Mouse (Mus musculus) heart, postnatal 25 days (tissue): Measurements from ENCODE around the gene Capzb. TPM values are rescaled to one million over a fixed set of nuclear protein-coding genes. Genes with fewer than 3 reads are reported as not detected.

Experiments used
- DNase-seq: peaks from one replicate; pipeline ENCODE4 v3.0.0; 2022; ENCODE audit warnings: low spot score
- intact Hi-C: fragments of 180-260 bp; cut with DNase I; formaldehyde crosslinking; loops from one replicate; pipeline ENCODE4 v1.15.1; 2025
- total RNA-seq, 2 experiments: library from RNA; stranded (reverse); gene quantifications; 2 replicates each; pipeline ENCODE4 v1.2.3; 2021

Capzb gene
- total RNA-seq = 100 to 1,000 TPM; 415 to 449 TPM

DNA sequence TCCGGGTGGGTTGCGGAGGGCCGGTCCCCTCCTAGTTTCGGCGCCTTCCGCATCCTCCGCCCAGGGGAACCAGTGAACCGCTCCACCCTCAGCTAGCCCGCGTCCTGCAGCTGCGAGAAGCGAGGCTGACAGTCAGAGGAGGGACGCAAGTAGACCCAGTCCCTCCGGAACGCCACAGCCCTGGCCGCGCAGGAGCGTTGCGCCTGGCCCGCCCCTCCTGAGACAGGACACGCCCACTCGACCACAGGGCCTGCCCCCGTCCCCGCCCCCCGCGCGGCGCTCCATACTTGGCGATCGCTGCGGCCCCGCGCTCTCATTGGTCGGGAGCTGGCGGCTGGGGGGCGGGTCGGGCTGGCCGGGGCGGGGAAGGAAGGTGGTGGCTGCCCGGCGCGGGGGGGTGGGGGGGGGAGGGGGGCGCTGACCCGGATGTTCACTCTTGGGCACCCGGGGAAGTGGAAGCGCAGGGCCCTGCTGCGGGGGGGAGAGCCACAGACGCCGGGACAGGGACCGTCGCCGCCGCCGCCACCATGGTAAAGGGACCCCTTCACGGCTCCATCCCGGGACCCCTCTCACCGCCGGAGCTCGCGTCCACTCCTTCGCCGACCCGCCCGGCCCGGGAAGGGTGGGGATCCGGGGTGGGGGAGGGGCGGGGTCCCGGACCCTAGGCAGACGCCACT lies at the start of gene Capzb:
Capzb (plus strand) TSS at position 401 of the 677 bp plus-strand sequence.
- DNase-seq = peak; percentile 94
- intact Hi-C loops = loop anchor here (5.0 kb wide), 3 partner anchors 45 to 60 kb away; partner anchors contain the start of gene Minos1

DNA sequence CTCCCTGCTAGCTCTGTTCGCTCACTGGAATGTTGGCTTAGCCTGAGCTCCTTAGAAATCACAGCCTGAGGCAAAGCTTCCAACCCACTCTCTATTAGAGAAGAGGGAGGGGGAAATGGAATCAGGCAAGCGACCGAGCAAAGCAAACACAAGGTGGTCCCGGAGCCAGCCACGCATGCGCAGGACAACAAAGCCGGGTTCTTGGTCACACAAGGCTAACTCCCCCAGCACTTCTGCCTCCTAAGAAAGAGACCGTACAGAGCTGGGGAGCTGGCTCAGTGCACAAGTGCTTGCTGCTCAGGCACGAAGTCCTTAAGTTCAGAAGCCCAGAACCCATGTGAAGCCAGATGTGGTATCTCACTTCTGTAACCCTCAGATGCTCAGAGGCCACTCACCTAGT lies 49.7 kb upstream of the Capzb start:
- no peak for DNase-seq
- intact Hi-C loops = no loop called here

DNA sequence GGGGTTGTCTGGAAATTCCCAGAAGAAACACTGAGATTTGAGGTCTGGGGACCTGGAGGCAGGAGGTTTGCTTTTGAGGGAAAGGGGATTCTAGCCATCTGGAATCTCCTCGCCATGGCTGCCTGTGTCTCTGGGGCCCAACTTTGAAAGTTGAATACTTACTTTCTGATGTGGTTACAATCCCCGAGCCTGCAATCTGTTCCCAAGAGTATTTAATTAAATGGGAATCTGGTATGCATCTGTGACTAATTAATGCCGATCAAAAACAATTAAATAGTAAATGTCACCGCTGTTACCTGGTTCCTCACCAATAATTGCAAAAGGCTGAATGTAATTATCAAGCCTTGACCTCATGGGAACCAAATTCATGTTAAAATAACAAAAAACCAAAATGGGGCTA lies 48.1 kb upstream of the Capzb start:
- intact Hi-C loops = no loop called here
- DNase-seq = no peak

DNA sequence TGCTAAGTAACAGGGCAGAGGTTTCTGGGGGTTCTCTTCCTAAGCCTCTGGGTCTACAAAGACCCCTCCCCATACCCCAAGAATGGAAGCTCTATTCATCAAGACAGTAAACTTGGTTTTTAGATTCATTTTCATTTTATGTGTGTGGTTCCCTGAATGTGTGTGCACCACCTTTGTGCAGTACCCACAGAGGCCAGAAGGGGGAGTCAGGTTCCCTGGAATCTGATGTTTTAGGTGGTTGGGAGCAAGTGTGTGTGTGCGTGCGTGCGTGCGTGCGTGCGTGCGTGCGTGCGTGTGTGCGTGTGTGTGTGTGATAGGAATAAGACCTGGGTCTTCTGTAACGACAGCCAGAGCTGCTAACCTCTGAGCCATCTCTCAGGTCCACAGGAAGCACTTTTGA lies 47.5 kb upstream of the Capzb start:
- intact Hi-C loops = loop anchor here (5.0 kb wide), 1 partner anchor 47 kb away; the partner anchor contains the start of gene Capzb
- DNase-seq = no peak

DNA sequence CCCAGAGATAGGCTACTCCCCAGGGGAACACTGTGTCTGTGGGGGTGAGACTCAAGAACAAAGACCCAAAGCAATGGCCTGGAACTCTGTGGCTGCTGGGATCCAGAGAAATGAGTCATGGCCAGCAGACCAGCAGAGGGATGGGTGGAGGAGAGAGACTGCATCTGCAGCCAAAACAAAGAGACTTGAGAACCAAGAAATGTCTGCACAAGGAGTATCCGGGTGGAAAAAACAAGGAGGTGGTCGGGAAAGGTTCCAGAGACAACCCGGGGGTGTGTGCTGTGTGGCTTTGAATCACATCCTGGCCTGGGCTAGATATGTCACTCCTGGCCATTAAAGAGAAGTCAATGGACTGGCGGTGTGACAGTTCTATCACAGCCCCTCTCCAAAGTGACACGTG lies 45.9 kb upstream of the Capzb start:
- DNase-seq = peak; percentile 77
- intact Hi-C loops = loop anchor here (5.0 kb wide), 1 partner anchor 46 kb away; the partner anchor contains the start of gene Capzb

DNA sequence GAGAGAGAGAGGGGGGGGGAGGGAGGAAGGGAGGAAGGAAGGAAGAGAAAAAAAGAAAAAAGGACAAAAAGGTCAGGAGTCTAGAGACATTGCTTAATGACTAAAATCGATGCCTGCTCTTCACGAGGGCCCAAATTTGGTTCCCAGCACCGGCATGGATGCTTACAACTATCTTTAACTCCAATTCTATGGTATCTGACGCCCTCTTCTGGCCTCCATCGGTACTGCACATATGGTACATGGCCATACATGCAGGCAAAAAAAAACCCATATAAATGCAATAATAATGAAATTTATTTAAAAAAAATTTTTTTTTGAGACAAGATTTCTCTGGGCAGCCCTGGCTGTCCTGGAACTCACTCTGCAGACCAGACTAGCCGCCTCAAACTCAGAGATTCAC lies 41.3 kb upstream of the Capzb start:
- intact Hi-C loops = no loop called here
- no peak for DNase-seq

DNA sequence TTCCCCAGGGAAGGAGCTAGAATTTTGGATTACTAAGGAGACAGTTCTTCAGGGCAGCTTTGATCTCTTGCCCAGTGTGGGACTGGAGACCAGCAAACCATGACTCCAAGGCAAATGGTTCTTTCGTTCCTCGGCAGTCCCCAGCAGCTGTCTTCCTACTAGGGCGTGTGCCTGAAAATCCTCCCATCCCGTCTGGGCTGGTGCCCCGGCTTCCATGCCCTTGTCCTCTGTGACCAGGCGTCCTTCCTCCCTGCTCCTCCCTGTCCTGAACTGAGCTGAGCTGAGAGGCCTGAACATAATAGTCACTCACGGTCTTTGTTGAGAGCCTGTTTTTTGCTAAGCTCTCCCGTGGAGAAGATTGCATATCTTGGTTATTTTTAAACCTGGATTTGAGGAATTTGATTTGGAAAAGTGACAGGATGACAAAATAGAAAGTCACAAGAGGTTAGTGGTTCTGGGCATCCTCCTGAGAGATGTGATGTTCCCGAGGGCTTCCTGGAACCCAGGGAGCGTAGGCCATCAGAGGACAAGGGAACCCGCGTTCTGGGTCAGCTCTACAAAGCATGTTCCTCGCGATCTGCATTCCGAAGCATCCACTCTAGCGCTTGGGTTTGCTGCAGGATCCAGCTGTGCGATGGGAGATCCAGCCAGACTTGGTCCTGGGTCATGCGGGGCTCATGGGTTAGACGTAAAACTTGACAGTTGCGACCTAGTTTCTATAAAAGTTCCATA lies 38.0 kb upstream of the Capzb start:
- intact Hi-C loops = no loop called here
- DNase-seq = peak; percentile 66

DNA sequence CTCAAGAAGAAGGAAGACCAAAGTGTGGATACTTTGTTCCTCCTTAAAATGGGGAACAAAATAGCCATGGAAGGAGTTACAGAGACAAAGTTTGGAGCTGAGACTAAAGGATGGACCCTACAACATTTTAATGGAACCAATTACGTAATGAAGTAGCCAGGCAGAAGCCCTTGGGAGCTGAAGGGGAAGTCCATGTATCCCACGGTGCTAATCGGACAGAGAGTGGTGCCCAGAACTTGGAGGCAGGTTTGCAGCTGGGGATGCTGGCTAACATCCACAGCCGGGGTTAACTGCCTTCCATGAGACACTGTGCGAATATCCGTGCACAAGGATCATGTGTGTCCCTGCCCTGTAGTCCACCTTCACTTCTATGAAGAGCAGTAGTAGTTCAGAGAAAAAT lies 36.2 kb upstream of the Capzb start:
- intact Hi-C loops = no loop called here
- no peak for DNase-seq

DNA sequence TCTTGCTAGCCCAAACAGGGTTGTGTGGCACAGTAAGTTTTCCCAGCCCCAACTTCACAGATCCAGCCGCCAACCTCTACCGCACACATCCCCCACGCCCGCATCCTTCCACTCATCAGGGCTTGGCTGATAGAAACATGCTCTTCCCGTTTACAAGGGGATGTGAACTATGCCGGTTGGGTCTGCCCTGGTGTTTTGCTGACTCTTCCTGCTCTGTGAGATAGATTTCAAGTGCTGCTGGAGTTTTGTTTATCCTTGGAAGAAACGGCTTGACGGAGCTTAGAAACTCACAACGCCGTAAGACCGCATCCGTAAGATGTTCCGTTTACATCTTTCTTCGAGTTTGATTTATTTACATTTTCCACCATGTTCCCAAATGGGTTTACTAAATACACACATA lies 34.3 kb upstream of the Capzb start:
- intact Hi-C loops = no loop called here

DNA sequence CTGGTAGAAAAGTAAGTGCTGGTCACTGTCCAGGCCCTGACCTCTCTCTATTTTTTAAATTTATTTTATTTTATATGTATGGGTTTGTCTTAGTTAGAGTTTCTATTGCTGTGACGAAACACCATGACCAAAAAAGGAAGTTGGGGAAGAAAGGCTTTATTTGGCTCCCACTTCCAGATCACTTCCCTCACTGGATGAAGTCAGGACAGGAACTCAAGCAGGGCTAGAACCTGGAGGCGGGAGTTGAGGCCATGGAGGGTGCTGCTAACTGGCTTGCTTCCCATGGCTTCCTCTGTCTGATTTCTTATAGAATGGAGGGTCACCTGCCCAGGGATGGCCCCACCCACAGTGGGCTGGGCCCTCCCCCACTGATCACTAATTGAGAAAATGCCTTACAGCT lies 31.6 kb upstream of the Capzb start:
- intact Hi-C loops = no loop called here
- DNase-seq = no peak

More for the DNA sequence above, 34.3 kb upstream of the Capzb start:
- no peak for DNase-seq

DNA sequence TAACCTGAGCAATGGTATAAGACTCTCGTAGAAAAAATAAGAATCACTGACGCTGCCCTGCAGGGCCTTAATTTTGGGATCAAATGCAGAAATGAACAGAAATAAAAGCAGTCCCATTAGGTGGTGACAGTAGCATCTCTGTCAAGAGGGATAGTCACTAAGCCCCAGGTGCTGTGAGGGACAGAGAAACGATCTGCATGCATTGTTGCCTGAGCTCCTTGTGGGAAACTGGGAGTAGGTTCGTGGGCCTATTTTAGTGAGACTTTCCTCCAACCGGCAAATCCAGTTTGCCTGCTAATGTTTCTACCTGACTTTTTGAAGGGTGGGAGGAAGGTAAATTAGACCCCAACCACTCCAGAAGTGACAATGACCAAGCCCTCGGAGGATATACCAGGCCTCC lies 28.6 kb upstream of the Capzb start:
- intact Hi-C loops = no loop called here
- DNase-seq = no peak

DNA sequence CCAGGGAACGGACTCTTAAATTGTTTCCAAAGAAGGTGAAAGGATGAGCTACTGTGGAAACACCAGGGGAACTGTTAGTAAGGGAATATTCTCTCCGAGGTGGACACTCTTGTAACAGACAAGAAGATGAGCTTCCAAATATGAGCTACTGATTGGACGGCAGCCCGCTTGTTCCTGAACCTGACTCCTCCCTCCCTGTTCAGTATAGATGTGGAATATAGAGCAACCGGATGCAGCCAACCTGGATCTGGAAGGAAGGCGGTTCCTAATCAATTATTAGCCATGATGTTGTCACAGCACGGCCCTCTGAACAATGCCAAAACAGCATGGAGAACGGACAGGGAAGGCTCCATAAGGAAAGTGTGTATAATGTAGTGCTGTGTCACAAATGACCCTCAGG lies 27.4 kb upstream of the Capzb start:
- intact Hi-C loops = no loop called here

DNA sequence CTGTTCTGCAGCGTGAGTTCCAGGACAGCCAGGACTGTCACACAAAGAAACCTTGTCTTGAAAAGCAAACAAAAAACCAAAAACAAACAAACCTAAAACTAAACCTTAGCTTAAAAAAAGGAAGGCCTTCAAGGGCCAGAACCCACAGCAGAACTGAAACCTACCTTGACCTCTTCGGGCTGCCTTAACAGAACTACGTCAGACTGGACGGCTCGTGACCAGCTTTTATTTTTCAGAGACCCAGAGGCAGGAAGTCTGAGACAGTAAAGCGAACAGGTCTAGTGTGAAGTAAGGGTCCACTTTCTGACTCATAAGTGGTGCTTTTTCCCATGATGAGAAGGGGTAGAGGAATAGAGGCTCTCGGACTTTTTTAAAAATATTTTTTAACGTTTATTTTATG lies 26.5 kb upstream of the Capzb start:
- DNase-seq = no peak
- intact Hi-C loops = no loop called here

More for the DNA sequence above, 27.4 kb upstream of the Capzb start:
- DNase-seq = no peak

DNA sequence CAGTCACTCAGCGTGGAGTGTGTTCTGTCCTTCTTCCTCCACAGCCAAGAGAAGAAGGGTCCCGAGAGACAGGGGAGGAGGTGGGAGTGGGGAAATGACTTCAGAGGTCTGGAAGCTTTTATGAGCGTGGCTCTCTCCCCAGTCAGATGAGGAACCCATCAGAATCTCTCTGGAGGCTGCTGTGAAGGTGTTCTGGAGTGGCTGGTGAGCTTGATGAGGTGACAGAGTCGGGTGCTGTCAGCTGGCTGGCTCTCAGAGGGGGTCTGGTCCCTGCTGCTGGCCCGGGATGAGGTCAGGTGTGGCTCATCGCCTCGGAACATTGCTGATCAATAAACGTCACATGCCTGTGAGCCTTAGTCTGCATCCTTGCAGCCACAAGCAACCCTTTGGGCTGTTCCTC lies 25.6 kb upstream of the Capzb start:
- intact Hi-C loops = no loop called here
- no peak for DNase-seq

DNA sequence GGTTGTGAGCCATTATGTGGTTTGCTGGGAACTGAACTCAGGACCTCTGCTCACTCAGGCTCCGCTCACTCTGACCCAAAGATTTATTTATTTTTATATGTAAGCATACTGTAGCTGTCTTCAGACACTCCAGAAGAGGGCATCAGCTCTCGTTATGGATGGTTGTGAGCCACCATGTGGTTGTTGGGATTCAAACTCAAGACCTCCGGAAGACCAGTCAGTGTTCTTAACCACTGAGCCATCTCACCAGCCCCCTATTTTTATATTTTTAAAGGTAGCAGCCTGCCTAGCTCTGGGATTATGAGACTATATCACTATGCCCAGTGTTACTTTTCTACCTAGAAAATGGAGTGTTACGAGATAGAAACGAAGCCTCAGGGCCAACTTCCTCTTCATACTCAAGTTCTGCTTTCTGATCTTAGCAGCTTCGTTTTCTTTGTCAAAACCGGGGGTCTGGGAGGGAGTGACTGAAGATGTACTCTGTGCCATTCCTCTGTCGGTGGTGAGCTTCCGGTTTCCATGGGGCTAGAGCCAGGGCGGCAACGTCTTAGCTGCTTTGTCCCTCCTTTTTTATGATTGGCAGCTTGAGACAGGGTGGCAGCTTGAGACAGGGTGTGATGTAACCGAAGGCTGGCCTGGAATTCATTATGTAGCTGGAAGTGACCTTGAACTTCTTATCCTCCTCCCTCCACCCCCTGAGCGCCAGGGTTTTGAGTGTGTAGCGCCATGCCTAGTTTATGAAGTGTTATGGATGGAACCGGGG lies 23.5 kb upstream of the Capzb start:
- DNase-seq = peak; percentile 34
- intact Hi-C loops = no loop called here

DNA sequence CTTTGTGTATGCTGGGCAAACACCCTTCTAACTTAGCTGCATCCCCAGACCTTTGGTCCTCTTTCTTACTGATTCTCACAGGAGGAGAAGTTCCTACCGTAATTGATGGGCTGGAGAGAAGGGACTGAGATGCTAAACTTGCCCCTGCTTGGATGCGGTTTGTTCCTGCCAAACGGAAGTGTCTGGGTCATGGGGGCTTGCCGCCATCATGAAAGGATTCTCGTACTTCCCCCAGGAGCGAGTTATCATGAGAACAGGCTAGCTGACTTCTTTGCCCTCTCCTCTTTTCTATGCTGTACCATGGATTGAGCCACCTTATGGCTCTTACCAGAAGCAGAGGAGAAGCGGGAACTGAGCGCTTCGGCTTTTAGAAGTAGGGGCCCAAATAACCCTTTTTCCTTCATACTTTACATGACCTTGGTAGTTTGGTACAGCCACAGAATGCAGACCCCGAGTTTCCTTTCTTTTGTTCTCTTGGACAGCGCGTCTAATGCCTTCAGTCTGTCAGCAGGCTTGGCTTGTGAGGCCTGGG lies 22.9 kb upstream of the Capzb start:
- no peak for DNase-seq
- intact Hi-C loops = no loop called here

DNA sequence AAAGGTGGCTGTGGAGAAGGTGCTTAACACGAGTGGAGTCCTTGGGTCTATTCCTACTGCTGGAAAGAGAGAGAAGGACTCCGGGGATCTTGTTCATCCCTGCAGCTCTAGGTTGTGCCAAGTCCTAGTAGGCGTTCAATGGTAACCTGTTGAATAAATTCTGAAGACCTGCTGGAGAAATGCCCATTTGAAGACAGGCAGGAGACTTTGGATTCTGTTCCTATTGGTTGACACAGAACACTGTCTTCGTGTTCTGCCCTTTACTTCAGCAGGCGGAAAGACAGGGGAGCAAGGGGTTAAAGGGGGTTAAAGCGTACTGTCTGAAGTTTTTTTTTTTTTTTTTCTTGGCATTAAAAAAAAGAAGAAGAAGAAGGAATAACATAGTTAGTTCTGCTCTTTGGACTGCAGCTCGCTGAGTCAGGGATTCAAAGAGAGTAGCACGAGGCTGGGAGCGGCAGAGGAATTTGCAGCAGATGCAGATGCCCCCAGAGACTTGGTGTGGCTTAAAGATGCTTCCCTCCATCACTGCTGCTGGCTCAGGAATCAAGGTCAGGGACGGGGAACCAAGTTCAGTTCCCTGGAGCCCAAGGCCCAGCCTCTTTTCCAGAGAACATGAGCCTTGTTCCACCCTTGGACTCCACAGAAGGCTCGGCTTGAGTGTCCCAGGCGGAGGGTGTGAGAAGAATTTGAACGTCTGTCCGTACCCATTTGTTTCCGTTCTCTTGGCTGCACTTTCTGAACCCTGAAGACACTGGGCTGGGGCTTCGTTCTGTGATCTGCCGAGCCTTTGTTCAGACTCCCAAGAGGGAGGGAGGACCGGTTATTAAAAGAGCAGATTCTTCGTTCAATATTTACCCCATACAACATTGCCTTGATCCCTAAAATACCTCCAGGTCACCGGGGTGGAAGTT lies 17.4 kb upstream of the Capzb start:
- peak; percentile 82 for DNase-seq
- intact Hi-C loops = no loop called here

DNA sequence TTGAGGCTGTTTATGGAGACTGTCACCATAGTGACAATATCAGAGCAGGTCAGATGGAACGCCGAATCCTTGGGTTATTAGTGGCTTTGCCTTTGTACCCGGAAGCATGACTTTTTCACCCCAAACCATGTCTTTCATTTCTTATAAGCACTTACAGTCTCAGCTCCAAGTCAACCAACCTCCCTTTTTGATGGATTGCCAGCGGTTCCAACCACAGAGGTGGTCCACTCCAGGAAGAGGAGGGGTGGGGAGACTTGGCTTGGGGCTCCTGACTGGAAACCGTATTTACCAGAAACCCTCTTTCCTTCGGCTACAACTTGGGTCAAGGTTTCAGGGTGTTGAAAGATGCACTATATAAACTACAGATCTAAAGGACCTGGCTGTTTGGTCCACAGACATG lies 16.7 kb upstream of the Capzb start:
- intact Hi-C loops = no loop called here
- DNase-seq = peak; percentile 35

DNA sequence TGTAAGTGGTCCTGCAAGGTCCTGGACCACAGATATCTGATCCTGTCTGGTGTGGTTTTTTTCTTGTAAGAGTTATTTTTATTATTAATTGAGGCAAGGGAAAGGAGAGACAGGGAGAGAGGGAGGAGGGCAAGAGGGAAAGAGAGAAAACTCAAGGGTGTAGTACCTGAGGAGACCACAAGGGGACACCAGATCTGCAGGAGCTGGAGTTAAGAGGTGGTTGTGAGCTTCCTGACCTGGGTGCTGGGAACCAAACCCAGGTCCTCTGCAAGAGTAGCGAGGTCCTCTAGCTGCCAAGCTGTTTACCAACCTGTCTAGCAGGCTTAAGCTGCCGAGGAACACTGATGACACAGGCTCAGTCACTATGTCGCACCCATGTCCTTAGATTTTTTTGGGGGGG lies 14.8 kb upstream of the Capzb start:
- intact Hi-C loops = no loop called here
- no peak for DNase-seq

DNA sequence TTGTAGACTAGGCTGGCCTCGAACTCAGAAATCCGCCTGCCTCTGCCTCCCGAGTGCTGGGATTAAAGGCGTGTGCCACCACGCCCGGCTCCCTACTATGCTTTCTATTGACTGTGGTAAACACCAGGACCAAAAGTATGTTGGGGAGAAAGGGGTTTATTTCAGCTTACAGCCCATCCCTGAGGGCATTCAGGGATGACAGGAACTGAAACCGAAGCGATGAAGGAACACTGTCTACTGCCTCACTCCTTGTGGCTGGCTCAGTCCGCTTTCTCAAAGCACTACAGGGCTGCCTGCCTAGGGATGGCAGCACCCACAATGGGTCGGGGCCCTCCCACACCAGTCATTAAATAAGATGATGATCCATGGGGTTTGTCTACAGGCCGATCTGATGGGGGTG lies 14.3 kb upstream of the Capzb start:
- DNase-seq = no peak
- intact Hi-C loops = no loop called here
